Mouse (Mus musculus): ENCODE data around the gene Tfdp2.

DNA sequence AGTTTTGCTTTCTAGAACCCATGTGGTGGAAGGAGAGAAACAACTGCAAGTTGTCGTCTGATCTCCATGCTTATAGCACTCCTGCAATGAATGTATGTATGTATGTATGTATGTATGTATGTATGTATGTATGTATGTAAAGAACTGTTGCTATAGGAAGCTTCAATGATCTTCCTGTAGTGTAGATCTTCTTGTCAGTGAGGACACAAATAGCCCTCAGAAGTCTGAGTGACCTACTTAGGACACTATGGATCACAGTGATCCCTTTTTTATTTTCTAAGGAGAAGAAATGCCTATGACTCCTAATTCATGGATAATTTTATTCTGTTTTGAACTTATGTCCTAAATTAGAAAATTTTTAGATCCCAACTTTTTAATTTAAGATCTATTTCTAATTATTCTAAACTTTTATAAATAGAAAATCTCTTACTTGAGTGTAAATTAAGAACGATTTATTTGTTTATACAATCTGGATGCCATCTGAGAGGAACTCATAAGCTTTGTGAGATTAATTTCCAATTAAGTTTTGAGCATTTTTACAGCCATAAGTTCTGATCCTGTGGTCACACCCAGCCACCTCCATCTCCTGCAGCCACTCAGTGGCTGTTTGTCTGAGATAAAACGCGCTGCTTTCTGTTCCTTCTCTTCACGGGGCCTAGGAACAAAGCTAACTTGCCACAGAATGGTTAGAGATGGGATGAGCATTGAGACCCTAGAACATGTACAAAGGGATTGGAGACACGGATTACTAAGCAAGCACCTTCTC, 70.9 kb downstream of the Tfdp2 start:
- TF ChIP-seq MAX (IDR thresholded peaks at IDR 0.05; ENCODE audit: low read depth) (no peak), MYOG (IDR thresholded peaks at IDR 0.05; ENCODE audit: control insufficient read depth in 1 of 3, insufficient read depth in 1 of 3, insufficient read length in 2 of 3, low read depth in 2 of 3) (no peak), POLR2A (IDR thresholded peaks at IDR 0.05; ENCODE audit: insufficient read length, low read depth) (no peak), MYOD1 (IDR thresholded peaks at IDR 0.05; ENCODE audit: control insufficient read depth in 1 of 3, insufficient read length in 2 of 3, low read depth in 2 of 3) (no peak)

All from myocyte (in vitro differentiated cells).